Mouse (Mus musculus): ENCODE results near the gene Traf3ip3. TPM values are rescaled to one million over a fixed set of nuclear protein-coding genes. Genes with fewer than 3 reads are reported as not detected.

Traf3ip3 gene
- total and polyA plus RNA-seq, 3 experiments = 60.9 to 72.9 (median 68.8) TPM

DNA sequence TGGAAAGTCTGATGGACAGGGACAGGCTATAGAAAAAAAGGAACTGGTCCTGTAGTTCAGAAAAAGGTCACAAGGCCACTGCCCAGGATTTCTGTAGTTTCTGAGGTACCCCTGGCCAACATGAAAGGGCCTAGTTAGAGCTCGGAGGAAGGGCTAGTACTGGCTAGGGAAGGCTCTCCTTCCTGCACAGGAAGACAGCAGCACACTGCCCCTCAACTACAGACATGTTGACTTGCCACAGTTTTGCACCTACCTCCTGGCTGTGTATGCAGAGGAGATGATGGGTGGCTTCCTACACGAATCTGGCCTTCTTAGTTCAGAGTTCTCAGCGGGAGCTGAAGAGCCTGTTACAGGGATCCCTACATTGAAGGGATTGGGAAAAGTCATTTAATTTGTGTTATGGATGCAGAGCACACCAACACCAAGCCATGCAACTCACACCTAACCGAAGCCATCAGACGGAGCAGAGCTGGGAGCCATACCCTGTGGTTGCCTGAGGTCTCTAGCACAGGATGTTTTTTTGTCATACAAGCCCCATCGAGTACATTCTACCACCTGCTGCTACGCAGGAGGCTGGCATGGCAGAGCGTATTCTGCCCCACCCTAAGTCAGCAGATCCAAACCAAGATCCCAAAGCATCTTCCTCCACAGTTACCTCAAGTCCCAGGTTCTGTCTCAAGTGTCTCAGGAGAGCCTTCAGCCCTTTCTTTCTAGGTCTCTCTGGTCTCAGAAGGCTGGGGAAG lies 692 bp downstream of the Traf3ip3 start:
- Histone ChIP-seq H3K4me2 (ENCODE audit: insufficient read depth, low read depth, poor library complexity, severe bottlenecking) (peak overlapping the region; percentile 76), H3K27me3 (replicated peaks) (no peaks in the 10 kb centered on the region), H3K4me1 (ENCODE audit: control insufficient read depth in 1 of 2, insufficient read depth in 2 of 2) (peaks cover 21 to 50% of the 10 kb centered on the region in 2 experiments), H3K9me3 (replicated peaks; ENCODE audit: low read length) (peaks cover 2% of the 10 kb centered on the region), H3K27ac (ENCODE audit: insufficient read depth, low read depth) (peak overlapping the region; percentile 92), H3K9ac (ENCODE audit: insufficient read depth, low read depth) (peak overlapping the region; percentile 76), H3K36me3 (replicated peaks in 1 of 2; ENCODE audit: control insufficient read depth in 1 of 2, insufficient read depth in 1 of 2, low read length in 1 of 2) (peaks cover 28 to 43% of the 10 kb centered on the region in 2 experiments), H3K79me2 (replicated peaks; ENCODE audit: control insufficient read depth, extremely low read depth, insufficient read depth, poor library complexity, severe bottlenecking) (peaks cover 32% of the 10 kb centered on the region), H3K4me3 (replicated peaks in 1 of 3; ENCODE audit: low read depth in 2 of 3, low read length in 2 of 3, poor library complexity in 1 of 3) (peak overlapping the region; percentile 59 to 77 (median 76))
- TF ChIP-seq NELFE (IDR thresholded peaks at IDR 0.05; ENCODE audit: low read depth, low read length) (no peak), CHD1 (IDR thresholded peaks at IDR 0.05; ENCODE audit: low read depth, low read length) (0 out of 2 replicates have a peak, but pooled peaks have one; percentile 37), MAZ (IDR thresholded peaks at IDR 0.05; ENCODE audit: low read depth, low read length) (no peak), HCFC1 (IDR thresholded peaks at IDR 0.05; ENCODE audit: low read depth, low read length) (no peak), RAD21 (IDR thresholded peaks at IDR 0.05; ENCODE audit: low read depth, low read length) (no peak), POLR2A (IDR thresholded peaks at IDR 0.05; ENCODE audit: low read depth, low read length) (no peak), ZNF384 (IDR thresholded peaks at IDR 0.05; ENCODE audit: low read depth, low read length) (no peak), MYC (IDR thresholded peaks at IDR 0.05; ENCODE audit: low read depth, low read length) (no peak), ELF1 (IDR thresholded peaks at IDR 0.05; ENCODE audit: low read depth, low read length) (0 out of 2 replicates have a peak, but pooled peaks have one; percentile 1), IRF4 (IDR thresholded peaks at IDR 0.05; ENCODE audit: low read depth, low read length) (peak; percentile 34; the same call in 1 of the 2 replicates), USF1 (IDR thresholded peaks at IDR 0.05; ENCODE audit: low read depth, low read length) (no peak), GABPA (IDR thresholded peaks at IDR 0.05; ENCODE audit: insufficient replicate concordance, low read depth, low read length) (no peak), UBTF (IDR thresholded peaks at IDR 0.05; ENCODE audit: low read depth, low read length) (no peak), ZMIZ1 (IDR thresholded peaks at IDR 0.05; ENCODE audit: low read depth, low read length) (no peak), MXI1 (IDR thresholded peaks at IDR 0.05; ENCODE audit: low read depth, low read length) (no peak; the same call in 1 of the 2 replicates), EP300 (IDR thresholded peaks at IDR 0.05; ENCODE audit: low read length) (no peak), KAT2A (IDR thresholded peaks at IDR 0.05; ENCODE audit: insufficient replicate concordance, low read length) (no peak), SMC3 (IDR thresholded peaks at IDR 0.05; ENCODE audit: low read depth, low read length) (no peak), USF2 (conservative IDR thresholded peaks at IDR 0.05; ENCODE audit: low read depth, low read length) (no peak), CHD2 (IDR thresholded peaks at IDR 0.05; ENCODE audit: low read length) (no peak), MAX (IDR thresholded peaks at IDR 0.05; ENCODE audit: low read length) (no peak; the same call in 1 of the 2 replicates), E2F4 (IDR thresholded peaks at IDR 0.05; ENCODE audit: insufficient replicate concordance, low read depth, low read length) (no peak), ZKSCAN1 (IDR thresholded peaks at IDR 0.05; ENCODE audit: borderline replicate concordance, low read depth, low read length) (no peak), TBP (conservative IDR thresholded peaks at IDR 0.05; ENCODE audit: low read depth, low read length) (no peak), NRF1 (IDR thresholded peaks at IDR 0.05; ENCODE audit: low read depth, low read length) (no peak), SIN3A (IDR thresholded peaks at IDR 0.05; ENCODE audit: low read length) (no peak), TCF12 (IDR thresholded peaks at IDR 0.05; ENCODE audit: low read depth, low read length) (no peak)
- dilution Hi-C loops (cut with MboI; ENCODE audit: extremely low pct_ligation_motif_present, extremely low pct_unique_long_range_greater_than_20kb, low sequenced_read_pairs) = no loop called here
- no peak for DNase-seq (ENCODE audit: extremely low read depth)
- in situ Hi-C loops (cut with MboI; ENCODE audit: low pct_ligation_motif_present, low pct_unique_long_range_greater_than_20kb, low sequenced_read_pairs) = loop anchor here (10.0 kb wide), 1 partner anchor 196 kb away; no protein-coding TSS in a partner anchor
